Mouse (Mus musculus): ENCODE measurements at regions not wholly inside any gene's neighbourhood (a gene's known extent, or its start where the extent isn't known, plus 50 kb on each side); places are given as distances from the start of the nearest gene placed in this dataset.
A peak's percentile ranks its signal among the peaks of the same experiment; 100 is the strongest.

DNA sequence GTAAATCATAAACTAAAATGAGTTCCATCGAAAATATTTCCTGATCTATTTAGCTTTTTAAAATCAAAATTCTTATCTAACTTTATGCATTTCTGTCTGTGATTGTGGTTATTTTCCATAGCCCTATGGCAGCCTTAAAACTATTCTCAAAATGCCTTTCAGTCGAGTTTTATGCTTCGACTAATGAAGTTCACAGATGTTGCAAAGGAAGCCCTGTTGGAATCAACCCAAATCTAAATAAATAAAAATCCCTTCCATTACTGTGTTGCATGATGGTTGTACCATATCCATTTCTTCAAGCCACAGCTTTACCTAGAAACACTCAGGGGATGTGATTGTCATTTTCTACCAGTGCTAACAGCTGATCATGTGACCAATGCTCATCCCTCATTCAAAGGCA is 585.6 kb upstream of the N6amt1 start:
- DNase-seq: no peak

DNA sequence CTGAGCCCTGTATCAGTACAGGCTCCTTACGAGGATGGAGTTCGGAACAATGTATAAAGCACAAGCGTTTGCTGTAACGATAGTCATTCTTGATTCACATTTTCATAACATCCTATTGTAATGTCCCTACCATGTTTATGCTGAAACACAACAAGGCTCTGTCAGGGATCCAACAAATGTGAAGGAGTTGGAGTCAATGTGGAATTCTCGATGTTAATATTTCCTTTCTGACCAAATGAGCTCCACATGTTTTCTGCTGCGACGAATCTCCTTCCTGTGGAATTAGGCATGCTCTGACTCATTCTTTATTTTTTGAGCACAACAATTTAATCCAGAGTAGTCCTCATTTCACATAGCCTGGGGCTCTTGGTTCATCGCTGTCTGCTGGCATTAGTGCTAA is 588.0 kb upstream of the N6amt1 start:
- no peak for DNase-seq

DNA sequence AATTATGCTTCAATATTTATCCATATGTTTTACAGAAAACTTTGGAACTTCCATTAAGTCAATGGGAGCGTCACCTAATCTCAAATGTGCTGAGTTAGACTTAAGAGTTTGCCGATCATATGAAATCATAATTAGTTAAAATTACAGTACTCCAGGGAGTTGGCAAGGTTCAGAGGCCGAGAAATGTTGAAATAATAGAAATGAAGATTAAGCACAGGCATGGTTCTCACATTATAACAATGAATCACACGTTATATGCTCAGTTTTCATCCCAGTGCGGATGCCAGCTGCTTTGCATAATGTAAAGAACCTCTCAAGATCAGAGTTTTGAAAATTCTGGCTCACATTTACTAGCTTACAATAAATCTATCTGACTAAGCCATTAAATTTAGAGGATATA is 612.7 kb upstream of the N6amt1 start:
- no peak for DNase-seq

DNA sequence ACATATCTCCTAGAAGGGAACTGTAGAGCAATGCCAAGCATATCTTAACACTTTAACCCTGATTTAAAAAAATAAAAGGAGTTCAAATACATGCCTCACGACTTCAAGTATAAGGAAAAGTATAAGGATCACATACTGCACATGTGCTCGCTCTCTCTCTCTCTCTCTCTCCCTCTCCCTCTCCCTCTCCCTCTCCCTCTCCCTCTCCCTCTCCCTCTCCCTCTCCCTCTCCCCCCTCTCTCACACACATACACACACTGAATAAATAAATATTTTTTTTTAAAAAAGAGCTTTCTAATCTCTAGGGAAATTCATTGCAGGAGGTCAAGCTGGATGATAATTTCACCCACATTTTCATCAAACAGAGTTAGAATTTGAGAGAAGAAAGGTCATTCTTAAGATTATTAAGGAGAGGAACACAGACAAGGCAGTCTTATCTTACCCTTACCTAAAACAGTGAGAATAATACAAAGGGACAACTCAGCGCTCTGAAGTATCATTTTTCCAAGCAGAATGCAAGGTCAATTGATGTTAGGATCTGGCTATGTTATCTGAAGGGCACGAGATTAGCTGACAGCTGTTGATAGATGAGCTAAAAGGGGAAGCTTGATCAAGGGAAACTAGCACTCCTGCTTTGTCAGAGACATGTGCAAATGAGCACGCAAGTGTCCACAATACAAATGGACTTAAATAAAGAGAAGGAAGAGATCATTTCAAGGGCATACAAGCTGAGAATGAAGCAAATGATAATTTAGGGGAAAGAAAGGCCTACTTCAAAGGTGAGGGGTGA is 634.8 kb upstream of the N6amt1 start:
- no peak for DNase-seq

DNA sequence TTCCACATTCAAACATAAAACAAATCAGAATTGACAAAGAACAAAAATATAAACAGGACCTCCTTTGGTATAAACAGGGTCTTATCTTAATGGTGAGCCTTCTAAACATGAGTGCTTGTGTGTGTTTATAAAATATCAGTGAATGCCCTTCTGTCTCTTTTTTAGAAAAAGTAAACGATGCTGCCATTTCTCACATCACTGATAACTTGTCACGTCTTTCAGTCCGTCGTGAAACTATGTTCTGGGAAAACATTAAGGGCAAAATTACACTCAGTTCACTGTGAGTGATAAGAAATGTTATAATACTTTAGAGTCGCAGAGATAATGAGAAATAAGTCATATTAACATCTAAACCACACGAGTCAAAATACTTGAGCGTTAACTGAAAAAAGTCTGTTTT is 635.6 kb upstream of the N6amt1 start:
- no peak for DNase-seq

DNA sequence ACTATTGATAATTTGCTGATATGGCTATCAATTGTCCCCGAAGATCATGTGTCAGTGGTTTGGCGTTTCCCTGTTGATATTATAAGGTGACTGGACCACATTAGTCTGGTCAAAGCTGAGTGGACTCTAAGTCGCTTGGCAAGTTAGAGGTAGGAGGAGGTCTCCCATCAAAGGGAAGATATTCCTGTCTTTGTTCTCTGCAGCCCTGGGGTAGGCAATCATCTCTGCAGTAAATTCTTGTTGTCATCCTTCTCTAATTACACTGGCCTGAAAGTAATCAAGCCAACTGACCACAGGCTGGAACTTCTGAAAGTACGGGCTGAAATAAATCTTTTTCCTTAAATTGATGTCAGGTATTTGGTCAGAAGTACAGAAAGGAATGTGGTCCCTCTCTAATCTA is 652.3 kb upstream of the N6amt1 start:
- no peak for DNase-seq

DNA sequence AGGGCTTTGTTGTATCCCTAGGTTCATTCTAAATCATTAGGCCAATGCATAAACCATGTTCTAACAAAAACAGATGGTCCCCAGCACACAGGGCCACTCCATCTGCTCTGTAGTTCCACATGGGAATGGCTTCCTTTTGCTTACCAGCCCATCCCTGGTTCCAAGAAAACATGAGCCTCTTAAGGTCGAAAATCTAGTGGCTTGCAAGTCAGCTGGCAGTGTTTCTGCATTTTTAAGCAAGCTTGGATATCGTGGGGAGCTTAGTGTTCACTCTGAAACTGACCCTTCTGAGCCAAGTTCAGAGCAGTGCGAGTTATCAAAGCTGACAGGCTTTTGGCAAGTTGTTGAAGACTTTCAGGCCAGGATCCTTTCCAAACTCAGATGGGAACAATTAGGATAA is 659.5 kb upstream of the N6amt1 start:
- peak; percentile 75 for DNase-seq

DNA sequence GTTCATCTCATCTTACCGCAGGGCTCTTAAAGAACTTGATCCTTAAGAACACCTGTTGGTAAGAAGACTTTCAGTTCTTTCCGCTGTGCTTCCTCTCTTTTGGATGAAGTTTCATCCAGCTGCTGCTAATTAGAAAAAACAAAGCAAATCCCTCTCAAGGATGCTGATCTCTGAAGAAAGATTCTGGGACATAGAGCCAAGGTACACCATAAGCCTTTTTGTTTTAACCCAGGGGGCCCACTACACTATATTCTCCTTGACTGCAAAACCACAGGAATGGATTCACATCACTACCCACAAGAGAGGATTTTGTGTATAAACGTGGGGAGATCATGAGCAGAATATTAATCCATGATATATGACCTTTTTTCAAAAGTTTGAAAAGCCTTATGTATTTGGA is 694.8 kb upstream of the N6amt1 start:
- no peak for DNase-seq

DNA sequence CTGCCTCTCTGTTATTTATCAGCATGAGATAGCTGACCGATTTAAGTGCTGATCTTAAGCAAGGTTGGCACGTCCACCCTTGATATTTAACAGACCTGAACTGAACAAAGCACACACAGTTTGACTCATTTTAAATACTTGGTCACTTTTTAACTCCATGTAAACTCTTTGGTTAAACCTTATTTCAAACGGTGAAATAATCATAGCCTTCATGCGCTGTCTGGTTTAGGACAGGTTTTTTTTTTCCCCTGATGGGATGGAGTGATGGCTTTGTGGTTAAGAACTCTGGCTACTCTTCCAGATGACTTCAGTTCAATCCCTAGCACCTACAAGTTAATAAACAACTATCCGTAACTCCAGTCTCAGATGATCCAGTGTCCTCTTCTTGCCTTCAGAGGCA is 706.7 kb upstream of the N6amt1 start:
- DNase-seq: no peak

DNA sequence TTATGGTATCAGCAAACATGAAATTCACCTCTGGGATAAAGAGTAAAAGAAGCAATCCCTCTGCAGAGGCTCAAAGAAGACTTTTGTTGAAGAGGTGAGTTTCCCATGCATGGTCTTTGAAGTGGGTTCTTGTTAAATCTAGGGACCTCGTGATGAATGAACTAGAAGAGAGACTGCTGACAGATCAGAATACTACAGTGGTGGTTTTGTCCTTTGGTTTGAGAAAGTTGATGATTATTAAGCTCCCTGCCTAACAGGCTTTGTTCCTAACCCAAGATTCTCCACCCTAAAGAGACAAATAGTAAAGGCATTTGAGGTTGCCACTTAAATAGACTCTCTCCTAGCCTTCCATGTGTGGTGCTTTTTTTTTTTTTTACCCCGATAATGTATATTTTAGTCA is 707.2 kb upstream of the N6amt1 start:
- DNase-seq: no peak

DNA sequence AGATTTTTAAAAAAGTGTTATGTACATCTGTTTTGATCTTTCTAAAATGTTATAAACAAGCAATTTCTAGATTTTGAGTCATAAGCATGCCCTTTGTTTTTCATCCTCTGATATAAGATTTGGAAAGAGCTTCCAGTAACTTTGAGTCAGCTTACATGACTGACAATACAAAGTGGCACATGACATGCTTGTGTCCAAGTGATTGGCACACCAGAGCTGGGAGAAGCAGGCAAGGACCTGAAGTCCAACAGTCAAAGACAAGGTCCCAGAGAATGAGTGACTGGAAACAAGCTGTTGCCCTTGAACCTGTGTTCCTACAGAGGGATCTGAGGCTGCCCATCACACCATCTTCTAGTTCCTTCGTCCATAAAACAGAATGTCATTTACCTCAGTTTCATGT is 708.5 kb upstream of the N6amt1 start:
- DNase-seq: no peak

DNA sequence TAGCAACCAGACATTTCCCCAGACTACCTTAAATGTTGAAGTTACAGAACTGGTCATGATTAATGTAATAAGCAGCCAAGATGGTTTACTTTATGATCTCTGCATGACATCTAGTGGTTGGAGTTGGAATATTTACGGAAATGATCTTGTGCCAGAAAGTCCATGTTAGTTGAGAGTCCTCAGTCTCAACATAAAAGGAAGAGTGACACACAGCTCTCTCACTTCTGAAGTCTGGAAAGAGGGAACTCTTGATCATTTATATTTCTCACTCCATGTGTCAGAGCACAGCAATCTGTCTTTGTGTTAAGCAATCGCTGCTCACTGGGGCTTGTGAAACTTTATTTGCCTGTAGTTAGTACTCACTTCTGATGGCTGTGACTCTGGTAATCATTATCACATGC is 709.1 kb upstream of the N6amt1 start:
- peak; percentile 4 for DNase-seq

DNA sequence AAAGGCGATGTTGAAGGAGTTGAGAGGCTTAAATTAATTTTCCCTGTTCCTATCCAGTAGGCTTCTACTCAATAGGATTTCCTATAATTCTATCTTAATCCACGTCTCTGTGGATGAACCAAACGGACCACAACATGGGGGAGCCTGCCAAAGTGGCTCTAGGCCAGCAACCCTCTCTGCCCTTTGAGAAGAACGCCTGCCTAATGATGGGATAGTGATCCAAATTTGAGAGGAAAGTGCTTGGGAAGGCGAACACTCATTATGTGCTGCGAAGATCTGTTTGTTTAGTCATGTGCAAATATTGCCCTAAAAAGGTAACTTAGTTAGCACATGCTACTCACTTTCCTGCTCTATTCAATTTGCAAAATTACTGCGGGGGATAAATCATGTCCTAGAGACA is 702.5 kb upstream of the Adamts5 start:
- DNase-seq: no peak

DNA sequence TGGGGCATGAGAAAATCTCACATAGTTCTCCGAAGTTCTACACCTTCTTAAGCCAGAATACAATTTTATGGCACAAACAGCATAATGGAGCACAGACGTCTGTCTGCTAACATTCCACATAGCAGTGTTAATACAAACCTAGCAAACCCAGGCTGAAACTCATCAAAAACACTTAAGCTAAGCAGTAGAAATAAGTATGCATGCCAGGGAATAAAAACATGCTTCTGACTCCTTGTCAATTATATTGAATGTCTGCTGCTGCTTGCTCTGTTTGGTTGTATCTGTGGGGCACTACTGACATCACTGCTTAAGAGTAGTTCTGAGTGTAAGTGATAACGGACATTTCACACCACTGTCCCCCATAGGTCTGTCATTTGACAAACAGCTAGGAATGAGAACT is 693.4 kb upstream of the Adamts5 start:
- DNase-seq: no peak

DNA sequence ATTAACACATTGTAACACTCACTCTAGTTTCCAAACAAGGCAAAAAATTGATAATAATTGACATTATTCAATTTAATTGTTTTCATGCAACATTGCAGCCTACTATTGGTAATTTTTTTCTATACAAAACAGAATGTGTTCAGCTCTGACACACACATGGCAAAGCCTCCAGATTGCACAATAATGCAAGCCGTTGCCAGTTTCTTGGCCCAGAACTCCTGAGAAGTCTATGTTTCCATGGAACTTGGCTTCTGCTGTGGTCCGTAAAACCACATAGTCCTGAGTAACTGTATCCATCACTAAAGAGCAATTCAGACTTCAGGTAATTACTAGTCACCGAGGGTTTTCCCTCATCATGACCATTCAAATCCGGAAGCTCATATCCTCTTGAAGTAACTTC is 684.4 kb upstream of the Adamts5 start:
- DNase-seq: no peak

DNA sequence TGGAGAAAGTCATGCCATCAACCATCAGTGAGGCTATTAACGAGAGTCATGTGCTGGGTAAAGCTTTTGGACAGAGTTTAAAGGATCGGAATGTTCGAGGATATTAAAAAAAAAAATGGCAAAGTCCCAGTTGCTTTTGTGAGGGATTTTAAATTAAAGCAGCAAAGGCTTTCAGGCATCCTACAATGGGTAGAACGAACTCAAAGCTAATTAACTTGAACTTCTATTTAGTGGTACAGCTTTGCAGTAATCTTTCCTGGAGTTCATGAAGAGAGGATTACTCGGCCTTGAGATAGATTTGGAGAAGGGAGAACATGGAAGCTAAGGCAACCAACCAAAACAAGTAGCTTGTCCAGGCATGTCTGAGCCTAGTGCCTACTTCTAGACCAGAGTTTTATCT is 676.7 kb upstream of the Adamts5 start:
- no peak for DNase-seq

DNA sequence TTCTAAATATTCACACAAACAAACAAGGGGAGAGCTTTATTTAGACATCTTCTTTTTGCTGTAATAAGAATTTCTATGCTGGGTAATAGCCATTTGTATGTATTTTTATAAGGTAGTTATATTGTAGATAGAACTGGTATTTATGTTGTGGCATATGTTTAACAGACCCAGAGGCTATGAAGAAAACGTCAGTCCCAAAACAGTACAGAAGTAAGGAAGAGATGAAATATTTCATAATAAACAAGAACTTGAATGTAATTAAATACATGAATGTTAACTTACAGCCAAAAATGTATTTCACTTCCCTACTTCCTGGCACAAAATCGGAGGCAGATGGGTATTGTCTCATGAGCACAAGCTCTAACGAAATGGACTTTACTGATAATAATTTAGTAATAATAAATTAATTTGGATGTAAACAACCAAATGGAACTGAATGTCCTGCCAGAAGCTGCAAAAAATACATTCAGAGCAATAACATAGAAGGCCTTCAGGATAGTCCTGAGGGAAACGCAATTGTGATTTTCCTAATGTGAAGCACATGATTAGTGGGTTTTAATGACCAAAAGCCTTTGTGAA is 645.9 kb upstream of the Adamts5 start:
- no peak for DNase-seq

DNA sequence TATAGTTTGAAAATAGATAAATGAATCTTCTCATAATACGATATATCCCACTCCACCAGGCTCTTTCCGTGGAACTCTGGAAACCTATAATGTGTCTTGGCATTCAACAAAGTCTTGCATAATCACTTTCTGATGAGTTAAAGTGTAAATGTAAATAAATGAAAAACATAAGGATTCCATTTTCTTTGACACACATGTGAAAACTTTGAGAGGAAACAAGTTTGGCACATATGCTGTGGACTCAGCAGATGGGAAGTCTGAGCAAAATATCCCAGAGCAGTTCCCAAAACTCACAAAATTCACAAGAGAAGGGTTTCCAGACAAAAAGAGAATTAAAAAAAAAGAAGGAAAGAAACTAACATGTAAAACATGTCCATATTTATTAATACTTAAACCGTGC is 645.3 kb upstream of the Adamts5 start:
- DNase-seq: no peak

DNA sequence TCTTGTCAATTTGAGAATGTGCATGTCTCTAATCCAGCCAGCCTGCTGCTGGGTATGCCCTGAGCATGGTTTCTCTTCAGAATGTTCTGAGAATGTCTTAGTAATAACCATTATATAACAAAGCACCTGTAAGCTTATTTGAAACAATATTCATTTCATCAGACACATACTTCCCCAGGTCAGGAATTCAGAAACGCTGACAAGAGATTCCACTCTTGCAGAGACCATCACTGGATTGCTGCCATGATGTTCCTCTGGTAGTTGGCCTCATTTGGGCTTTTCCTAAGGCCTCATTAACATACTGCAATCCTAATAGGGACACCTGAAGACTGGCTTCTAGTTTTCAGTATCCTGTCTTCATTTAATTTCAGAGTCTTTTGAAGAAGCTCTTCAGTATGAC is 642.5 kb upstream of the Adamts5 start:
- DNase-seq: no peak

DNA sequence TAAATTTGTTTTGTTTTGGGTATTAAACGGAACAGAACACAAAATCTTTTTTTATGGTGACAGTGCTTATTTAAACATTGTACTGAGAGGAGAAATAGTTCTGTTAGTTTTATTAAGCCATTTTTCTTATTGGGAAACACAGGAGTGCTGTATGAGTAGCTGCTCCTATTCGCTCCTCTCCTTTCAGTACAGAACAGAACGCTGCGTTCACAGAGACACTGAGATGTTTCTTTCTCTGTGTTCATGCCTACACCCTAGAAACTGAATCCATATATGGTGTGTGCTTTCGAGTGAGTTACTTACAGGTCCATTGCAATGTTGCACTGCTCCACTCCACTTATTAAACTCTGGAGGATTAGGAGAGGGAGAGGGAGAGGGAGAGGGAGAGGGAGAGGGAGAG is 634.9 kb upstream of the Adamts5 start:
- no peak for DNase-seq

DNA sequence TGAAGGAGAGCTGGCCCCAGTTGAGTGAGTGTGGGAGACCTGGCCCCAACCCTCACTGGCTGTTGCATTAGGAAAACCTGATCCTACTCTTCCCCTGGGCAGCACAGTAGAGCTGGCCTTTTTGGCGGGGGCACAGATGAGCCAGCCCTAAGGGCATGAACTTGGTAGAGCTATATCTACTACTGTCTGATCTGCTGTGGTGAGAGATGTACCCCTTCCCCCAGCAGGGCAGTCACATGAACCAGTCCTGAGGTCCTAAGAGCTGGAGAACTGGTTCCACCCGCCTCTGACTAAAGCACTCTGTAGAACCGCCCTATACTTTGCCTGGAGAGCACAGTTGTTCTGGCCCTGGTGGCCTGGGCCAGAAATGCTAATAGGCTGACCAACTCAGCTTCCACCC is 622.5 kb upstream of the Adamts5 start:
- DNase-seq: no peak

DNA sequence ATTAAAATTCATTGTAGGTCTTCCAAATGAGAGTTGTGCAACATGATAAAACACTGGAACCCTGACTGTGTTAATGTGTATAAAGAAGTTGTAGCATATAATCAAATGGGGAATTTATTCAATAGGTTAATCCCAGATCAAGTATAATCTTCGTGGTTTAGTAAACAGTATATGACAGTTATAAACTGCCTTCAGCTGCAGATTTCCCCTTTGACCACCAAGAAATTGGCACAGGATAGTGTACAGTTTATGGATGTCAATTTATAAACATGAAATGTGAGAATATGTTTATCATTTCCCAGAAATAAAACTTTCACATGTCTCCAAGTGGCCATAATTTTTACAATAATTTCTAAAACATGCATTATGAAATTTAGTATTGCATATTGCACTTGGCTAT is 615.3 kb upstream of the Adamts5 start:
- no peak for DNase-seq

DNA sequence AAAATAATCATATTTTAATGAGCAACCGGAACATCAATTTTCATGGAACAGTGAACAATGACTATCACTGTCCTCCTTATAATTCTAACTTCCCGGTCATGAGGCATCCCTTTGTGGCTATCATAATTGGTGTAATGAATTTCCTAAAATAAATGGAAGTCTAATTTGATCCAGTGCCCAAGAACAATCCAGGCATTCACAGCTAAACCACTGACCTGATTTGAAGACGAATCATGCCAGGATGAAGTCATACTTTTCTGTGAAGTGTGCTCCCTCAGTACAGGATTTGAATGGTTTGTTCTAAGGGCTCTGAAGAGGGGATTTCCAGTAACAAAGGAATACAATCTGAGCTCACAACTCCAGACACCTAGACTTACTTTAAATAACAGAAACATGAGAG is 614.5 kb upstream of the Adamts5 start:
- no peak for DNase-seq

DNA sequence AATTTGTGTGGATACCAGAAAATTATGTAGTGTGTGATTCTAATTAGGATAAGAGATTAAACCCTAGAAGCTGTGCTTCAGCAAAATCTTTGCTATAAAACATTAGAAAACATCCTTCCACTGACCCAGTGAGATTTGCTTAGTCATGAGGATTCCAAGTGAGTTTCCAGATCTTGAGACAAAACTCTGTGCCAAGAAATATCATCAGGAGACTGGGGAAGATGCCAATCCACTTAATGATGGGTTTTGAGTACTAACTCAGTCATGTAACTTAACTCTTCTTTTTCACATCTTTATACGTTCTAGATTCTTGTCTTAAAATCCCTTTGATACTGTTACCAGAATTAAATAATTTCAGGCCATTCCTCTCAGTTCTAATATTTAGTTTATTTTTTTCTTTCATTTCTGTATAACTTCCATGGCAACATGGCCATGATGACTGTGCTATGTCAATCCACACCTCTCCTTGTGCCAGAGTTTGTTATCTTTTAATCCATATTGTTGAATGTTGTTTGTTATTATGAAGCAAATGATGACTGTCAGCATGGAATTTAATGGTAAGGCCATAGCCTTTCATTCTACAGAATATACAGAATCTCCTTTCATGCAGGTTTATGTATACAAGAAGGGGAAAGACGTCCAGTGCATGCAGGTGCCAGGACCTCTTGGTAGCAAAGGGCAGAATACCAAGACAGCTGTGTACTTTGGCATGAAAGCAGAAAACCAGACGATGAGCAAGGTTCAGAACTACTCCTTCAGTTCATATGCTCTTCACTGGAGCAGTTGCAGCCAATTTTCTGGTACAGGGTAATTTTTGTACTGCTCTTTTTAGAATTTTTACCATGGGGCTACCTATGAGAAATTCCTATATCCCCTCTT is 599.7 kb upstream of the Adamts5 start:
- no peak for DNase-seq

Measured in cerebellum, adult 11 months (tissue).